Mouse (Mus musculus) MN1 (cell line): ENCODE results near the gene Tbx21.

Experiments used
- DNase-seq: peaks from one replicate; pipeline ENCODE4 v3.0.0-alpha.2; 2016; ENCODE audit warnings: low spot score

Tbx21 gene

GRCm38 (mm10) chr11:97131683-97132082 lies 16.6 kb upstream of the Tbx21 start:
- DNase-seq: no peak

GRCm38 (mm10) chr11:97130318-97130717 lies 15.2 kb upstream of the Tbx21 start:
- DNase-seq: no peak

- no peak for DNase-seq
Observed at GRCm38 (mm10) chr11:97128956-97129355, 13.8 kb upstream of the Tbx21 start.

- no peak for DNase-seq
Observed at GRCm38 (mm10) chr11:97127470-97128223, 12.5 kb upstream of the Tbx21 start.

GRCm38 (mm10) chr11:97126645-97127468 lies 11.7 kb upstream of the Tbx21 start:
- DNase-seq: peak; percentile 16

- DNase-seq: peak; percentile 48
Observed at GRCm38 (mm10) chr11:97124266-97125036, 9.3 kb upstream of the Tbx21 start.

GRCm38 (mm10) chr11:97123282-97123890 lies 8.3 kb upstream of the Tbx21 start:
- DNase-seq: peak; percentile 33

- no peak for DNase-seq
Observed at GRCm38 (mm10) chr11:97120641-97121040, 5.5 kb upstream of the Tbx21 start.

- no peak for DNase-seq
Observed at GRCm38 (mm10) chr11:97120221-97120620, 5.1 kb upstream of the Tbx21 start.

- no peak for DNase-seq
Observed at GRCm38 (mm10) chr11:97115797-97116196, 666 bp upstream of the Tbx21 start.

GRCm38 (mm10) chr11:97112519-97113125 lies 2.5 kb downstream of the Tbx21 start:
- DNase-seq: no peak

GRCm38 (mm10) chr11:97108976-97109375 lies 6.2 kb downstream of the Tbx21 start:
- DNase-seq: no peak

GRCm38 (mm10) chr11:97104091-97104483 lies 11.0 kb downstream of the Tbx21 start:
- no peak for DNase-seq

- DNase-seq: no peak
Observed at GRCm38 (mm10) chr11:97103163-97104090, 11.7 kb downstream of the Tbx21 start.

GRCm38 (mm10) chr11:97101722-97102121 lies 13.4 kb downstream of the Tbx21 start:
- DNase-seq: peak; percentile 59

GRCm38 (mm10) chr11:97098791-97099190 lies 16.3 kb downstream of the Tbx21 start:
- no peak for DNase-seq

- no peak for DNase-seq
Observed at GRCm38 (mm10) chr11:97094600-97094999, 20.5 kb downstream of the Tbx21 start.

- no peak for DNase-seq
Observed at GRCm38 (mm10) chr11:97086365-97086764, 28.8 kb downstream of the Tbx21 start.

- DNase-seq: no peak
Observed at GRCm38 (mm10) chr11:97084821-97085505, 30.2 kb downstream of the Tbx21 start.
